Mouse (Mus musculus) liver (tissue): Measurements from ENCODE around the gene Gpr157.

Source experiments
- DNase-seq: peaks from one replicate; pipeline ENCODE4 v3.0.0-alpha.2; 2020; ENCODE audit warnings: mixed read lengths

Gene Gpr157

DNA sequence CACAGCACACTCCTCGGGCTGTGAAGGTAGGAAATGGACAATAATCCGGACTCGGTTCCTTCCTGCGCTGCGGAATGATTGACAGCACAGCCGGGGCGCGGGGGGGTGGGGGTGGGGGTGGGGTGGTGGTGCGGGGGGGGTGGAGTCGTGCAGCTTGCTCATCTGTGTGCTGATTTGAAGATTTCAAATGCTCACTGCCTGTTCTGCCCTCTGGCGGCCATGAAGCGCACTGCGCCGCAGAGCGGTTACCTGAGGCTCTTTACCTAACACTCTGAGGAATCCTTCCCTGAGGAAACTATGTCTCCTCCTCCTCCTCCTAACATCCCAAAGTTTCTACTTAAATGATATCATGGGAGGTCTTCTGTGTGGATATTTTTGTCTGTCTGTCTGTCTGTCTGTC lies 25.7 kb downstream of the Gpr157 start:
- peak; percentile 67 for DNase-seq

- no peak for DNase-seq
These were observed 27.4 kb downstream of the Gpr157 start for GRCm38 (mm10) chr4:150114505-150115061.

- no peak for DNase-seq
These were observed 30.1 kb downstream of the Gpr157 start for GRCm38 (mm10) chr4:150117311-150117710.

DNA sequence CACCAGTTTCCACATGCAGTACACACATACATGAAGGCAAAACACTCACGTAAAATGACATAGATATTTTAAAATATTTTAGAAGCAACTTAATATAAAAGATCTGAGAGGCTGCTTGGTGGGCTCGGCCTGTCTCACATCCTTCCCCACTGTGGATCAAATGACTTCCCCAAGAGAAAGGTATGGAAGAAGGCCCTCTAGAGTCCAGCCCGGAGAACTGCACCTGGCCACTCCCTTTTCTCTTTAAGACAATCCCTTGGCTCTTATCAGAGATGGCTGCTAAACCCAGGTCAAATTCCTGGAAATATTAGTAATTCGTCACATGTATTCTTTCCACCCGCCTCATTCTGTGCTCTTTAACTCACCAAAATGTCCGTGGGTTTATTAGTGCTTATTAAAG lies 31.0 kb downstream of the Gpr157 start:
- no peak for DNase-seq

DNA sequence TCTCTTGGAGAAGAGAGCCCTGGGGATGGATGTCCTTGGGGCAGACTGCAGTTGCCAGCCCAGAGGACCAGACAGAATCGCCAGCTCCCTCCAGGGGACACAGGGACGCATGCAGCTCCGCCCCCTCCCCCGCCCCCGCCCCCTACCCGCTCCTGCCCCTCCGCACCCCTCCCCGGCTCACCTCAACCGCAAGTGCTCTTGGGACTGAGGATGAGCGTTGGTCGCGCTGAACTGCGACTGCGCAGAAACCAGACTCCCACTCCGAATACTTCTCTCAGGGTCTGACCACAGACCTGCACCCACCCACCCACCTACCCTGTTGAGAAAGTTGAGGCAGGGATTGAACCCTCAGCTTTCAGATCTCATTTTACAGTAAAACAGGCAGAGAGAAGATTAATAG lies 31.9 kb downstream of the Gpr157 start, which contains the start of gene Slc2a5:
Gene Slc2a5, plus strand, starts transcription at position 229 of the 400 bp plus-strand sequence.
- DNase-seq: no peak

GRCm38 (mm10) chr4:150119640-150120039 lies 32.5 kb downstream of the Gpr157 start:
- no peak for DNase-seq

DNA sequence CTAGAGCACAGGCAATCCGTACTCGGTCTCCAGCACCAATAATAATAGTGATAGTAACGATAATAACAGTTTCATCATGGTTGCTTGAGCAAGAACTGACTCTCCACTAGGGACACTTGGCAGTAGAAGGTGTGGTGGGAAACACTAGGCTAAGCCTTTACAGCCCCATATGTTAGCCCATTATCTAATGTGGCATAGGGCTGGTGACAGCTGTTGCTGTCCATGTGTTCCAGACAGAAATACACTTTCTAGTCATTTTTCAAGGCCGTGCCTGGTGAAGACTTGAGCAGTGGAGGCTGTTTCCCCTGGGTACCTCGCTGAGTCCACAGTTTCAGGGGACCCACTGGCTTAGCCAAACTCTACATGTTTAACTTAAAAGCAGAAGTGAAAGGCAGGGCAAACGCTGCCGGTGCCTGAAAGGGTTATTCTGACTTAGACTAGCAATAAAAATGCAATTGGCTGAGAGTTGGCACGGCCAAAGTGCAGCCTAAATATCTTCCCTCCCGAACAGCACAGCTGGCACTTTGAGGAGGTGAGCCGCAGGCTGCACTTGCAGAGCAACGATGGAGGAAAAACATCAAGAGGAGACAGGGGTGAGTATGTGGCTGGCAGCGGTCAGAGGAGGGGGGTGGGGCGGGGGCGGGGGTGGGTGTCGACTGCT lies 33.1 kb downstream of the Gpr157 start:
- no peak for DNase-seq

DNA sequence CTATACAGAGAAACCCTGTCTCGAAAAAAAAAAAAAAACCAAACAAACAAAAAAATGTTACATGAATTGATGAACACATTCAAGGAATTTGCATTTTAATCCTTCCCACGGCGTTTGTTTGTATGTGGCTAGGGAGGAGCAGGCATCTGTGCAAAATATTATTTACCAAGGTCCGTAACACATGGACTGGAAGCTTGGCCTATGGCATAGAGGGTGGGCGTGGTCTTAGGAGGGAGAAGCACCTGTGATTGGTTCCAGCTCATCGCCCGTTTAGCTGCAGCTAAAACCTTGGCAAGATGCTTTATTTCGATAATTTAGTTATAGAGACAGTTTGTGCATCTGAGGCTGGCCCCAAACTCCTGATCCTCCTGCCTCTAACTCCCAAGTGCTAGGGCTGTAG lies 34.3 kb downstream of the Gpr157 start:
- no peak for DNase-seq

DNA sequence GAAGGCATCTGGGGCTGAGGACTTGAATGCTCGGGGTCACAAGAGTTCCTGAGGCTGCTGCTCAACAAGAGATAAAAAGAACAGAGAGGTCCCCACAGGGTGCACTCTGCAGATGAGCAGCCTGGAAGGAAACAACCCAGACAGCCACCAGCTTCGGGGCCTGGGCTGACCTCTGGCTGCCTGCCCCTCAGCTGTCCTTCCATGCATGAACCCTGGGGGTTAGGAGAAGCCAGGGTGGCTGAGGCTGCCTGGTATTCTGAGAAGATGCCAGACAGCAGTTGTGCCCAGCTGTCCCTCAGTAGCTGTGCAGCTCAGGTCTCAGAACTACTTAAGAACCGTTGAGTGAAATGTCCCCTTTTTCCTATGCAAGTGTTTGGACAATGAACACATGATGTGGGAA lies 35.3 kb downstream of the Gpr157 start:
- no peak for DNase-seq

DNA sequence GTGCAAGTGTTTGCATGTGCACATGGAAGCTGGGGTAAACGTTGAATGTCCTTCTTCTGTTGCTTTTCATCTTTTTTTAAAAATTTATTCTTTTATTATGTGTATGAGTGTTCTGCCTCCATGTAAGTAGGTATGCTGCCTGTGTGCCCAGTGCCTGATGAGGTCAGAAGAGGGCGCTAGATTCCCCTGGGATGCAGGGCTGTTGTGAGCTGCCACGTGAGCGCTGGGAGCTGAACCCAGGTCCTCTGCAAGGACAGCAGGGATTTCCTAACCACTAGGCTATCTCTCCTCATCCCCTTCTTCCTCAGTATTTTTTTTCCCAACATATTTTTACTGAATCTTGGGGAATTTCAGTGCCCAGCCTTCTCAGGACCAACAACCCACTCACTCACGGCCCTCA lies 39.2 kb downstream of the Gpr157 start:
- no peak for DNase-seq

- DNase-seq: no peak
These were observed 40.7 kb downstream of the Gpr157 start for GRCm38 (mm10) chr4:150127894-150128293.

GRCm38 (mm10) chr4:150128571-150128970 lies 41.4 kb downstream of the Gpr157 start:
- no peak for DNase-seq

DNA sequence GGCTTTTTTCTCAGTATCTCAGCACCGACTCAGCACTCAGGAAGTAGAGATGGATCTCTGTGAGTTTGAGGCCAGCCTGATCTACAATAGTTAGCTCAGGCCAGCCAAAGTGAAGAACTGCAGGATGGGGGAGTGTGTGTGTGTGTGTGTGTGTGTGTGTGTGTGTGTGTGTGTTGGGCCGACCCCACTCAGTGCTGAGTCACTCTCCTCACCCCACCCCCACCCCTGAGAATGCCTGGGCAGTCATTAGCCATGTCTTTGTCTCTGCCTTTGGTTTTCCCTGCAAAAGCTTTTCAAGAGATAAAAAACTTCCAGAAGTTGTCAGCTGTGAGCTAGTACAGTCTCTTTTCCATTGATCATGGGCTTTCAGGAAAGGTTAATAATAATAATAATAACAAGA lies 43.5 kb downstream of the Gpr157 start:
- DNase-seq: no peak

DNA sequence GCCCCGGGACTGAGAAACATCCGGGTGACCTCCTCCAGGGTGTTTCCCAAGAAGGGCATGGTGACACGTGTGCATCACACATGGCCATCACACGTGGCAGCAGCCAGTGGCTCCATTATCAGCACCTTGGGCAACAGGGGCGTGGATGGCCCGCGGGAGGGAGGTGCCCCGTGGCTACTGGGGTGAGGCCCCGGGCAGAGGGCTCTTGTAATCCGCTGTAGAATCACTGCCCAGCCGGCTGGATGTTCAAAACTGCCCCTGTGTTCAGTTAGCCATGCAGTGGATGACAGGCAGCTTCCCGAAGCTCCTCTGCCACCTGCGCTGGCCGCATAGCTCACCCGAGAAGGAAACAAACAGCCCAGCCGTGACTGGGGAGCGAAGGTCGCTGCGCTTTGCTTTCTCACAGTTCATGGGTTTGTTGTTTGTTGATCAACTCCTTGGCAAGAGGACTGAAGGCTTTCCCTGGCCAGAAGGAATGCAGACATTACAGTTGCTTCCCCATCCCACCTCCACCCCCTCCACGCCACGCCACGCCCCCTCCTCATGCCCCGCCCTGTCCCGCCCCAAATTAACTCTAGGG lies 45.6 kb downstream of the Gpr157 start:
- DNase-seq: peak; percentile 42

DNA sequence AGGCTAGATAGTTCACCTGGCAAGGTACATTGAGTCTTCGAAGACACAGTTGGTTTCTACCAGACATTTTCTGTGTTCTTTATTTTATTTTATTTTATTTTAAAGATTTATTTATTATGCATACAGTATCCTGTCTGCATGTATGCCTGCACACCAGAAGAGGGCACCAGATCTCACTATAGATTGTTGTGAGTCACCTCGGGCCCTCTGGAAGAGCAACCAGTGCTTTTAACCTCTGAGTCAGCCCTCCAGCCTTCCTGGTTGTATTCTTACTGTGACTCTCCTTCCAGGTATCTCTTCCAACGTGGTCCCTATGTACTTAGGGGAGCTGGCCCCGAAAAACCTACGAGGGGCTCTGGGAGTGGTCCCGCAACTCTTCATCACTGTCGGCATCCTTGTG lies 48.1 kb downstream of the Gpr157 start:
- no peak for DNase-seq

- peak; percentile 82 for DNase-seq
These were observed 49.5 kb downstream of the Gpr157 start for GRCm38 (mm10) chr4:150136693-150137092.

DNA sequence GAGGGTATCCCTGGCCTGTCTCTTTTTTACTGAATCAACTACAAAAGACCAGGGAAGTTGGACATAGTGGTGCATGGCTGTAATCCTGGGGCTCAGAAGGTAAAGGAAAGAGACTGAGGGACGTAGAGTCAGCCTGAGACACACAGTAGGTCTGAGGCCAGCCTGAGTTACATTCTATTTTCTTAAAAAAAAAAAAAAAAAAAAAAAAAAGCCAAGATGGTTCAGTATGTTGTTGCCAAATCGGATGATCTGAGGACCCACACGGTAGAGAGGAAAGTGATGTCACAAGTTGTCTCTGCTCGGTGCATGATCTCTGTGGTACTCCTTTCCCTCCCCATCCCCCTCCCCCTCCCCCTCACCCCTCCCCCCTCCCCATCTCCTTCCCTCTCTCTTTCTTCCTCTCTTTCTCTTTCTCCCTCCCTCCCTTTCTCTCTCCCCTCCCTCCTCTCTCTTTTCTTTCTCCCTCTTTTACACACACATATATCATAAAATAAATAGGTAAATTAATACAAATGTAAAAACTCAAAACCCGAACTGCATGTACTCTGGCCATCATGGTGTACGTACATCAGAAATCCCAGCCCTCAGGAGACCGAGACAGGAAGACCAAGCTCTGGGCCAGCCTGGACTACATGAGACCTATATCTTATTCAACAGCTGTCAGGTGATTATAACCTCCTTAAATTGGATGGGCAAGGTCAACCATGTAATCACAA lies 50.4 kb downstream of the Gpr157 start:
- DNase-seq: no peak

DNA sequence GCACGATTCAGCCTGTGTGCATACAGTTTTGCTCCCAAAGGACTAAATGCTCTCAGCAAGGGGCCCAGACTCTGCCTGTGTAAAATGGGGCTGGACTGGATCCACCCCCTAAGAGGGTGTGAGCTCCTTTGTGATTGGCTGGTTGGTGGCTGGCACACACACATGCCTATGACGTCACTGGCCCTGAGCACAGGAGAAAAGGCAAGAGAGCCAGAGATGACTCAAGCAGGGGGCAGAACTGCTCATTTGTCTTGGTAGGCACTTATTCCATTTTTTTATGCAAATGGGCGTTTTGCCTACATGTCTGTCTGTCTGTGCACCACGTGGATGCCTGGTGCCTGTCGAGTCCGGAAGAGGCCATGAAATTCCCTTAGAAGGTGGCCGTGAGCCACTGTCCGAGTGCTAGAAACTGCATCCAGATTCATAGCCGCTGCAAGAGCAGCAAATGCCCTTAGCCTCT lies 50.9 kb downstream of the Gpr157 start:
- peak; percentile 79 for DNase-seq

- DNase-seq: no peak
These were observed 51.9 kb downstream of the Gpr157 start for GRCm38 (mm10) chr4:150139090-150139489.

GRCm38 (mm10) chr4:150140346-150140745 lies 53.2 kb downstream of the Gpr157 start:
- DNase-seq: no peak

- DNase-seq: peak; percentile 32
These were observed 57.1 kb downstream of the Gpr157 start for GRCm38 (mm10) chr4:150144242-150144641.

- DNase-seq: no peak
These were observed 59.1 kb downstream of the Gpr157 start for GRCm38 (mm10) chr4:150146286-150146685.

GRCm38 (mm10) chr4:150151045-150151444 lies 63.9 kb downstream of the Gpr157 start:
- no peak for DNase-seq

DNA sequence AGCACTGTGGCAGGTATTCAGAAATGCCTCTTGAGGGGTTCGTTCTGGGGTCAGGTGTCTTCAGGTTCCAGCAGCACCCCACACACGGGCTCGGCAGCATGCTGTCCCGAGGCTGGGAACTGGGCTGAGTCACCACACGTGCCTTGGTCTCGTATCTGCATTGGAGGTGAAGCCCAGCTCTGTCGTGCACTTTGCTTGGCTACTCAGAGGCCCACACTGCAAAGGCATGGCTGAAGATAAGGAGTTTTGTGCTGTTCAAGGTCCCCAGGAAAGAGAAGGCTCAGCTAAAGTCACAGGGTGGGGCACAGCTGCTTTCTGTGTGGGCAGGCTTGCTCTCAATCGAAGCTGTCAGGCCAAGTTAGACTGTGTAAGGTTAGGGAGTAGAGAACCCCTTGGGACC lies 65.3 kb downstream of the Gpr157 start:
- DNase-seq: peak; percentile 44
